8 mouse cellular contexts compared by ENCODE assay signal in the genomic region with DNA sequence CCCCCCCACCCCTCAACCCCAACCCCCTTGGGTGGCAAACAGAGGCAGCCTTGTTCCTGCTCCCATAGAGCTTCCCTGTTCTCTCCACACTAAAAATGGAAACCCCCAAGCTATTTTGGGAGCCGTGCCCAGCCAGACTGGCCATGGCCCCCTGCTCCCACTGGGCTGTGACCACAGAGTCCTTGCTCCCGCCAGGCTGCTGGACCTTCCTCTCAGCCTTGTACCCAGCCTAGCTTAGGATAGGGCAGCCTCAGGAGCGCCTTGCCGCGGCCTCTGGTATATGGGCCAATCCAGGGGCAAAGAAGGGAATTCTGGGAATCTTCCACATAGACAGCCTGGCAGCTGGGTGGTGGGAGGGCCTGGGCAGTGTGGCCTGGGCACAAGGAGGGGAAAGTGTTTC. TPM values are rescaled to one million over a fixed set of nuclear protein-coding genes. Genes with fewer than 3 reads are reported as not detected.
DNase-seq lines count a peak whose midpoint lies in the region; ATAC-seq lines count a peak whose summit lies in the region.

No protein-coding gene starts in this region.

- no peak overlapping the region for H3K9ac ChIP-seq in embryonic facial prominence, embryonic 15.5 days

- H3K36me3 ChIP-seq in embryonic facial prominence, embryonic 15.5 days: peaks cover 14% of the 10 kb centered on the region; the same call in 1 of the 2 replicates
- H3K36me3 ChIP-seq in midbrain, embryonic 10.5 days: peaks cover 45% of the 10 kb centered on the region

- peak; percentile 82 for DNase-seq in layer of hippocampus, adult 11-12 months (ENCODE audit: low spot score)
- DNase-seq in layer of hippocampus, adult 9-10 months (ENCODE audit: low spot score): no peak
- DNase-seq in heart, postnatal 14 days: peak; percentile 45 to 60
- peak; percentile 70 to 87 for DNase-seq in layer of hippocampus, postnatal 14 days (ENCODE audit: low spot score in 2 of 2)
- no peak for DNase-seq in midbrain, embryonic 10.5 days (ENCODE audit: low spot score)
- DNase-seq in spleen, postnatal 4 days (ENCODE audit: low spot score in 2 of 2): no peak

- peak overlapping the region; percentile 84 for H3K4me2 ChIP-seq in embryonic facial prominence, embryonic 15.5 days (replicated peaks)

- no peaks in the 10 kb centered on the region for H3K9me3 ChIP-seq in embryonic facial prominence, embryonic 15.5 days (replicated peaks)
- no peaks in the 10 kb centered on the region for H3K9me3 ChIP-seq in midbrain, embryonic 10.5 days (replicated peaks)

- 42% methylated on average over 5 of the region's 5 CpGs for WGBS in embryonic facial prominence, embryonic 15.5 days
- WGBS in midbrain, embryonic 10.5 days: 75% methylated on average over 5 of the region's 5 CpGs

- peak overlapping the region; percentile 76 for H3K4me3 ChIP-seq in embryonic facial prominence, embryonic 15.5 days (replicated peaks)
- peak overlapping the region; percentile 85 for H3K4me3 ChIP-seq in midbrain, embryonic 10.5 days

- peak overlapping the region; percentile 99 for H3K27ac ChIP-seq in embryonic facial prominence, embryonic 15.5 days (replicated peaks)
- H3K27ac ChIP-seq in midbrain, embryonic 10.5 days (replicated peaks): peak overlapping the region; percentile 100

- ATAC-seq in embryonic facial prominence, embryonic 15.5 days (ENCODE audit: insufficient number of reproducible peaks, low FRiP score, low TSS enrichment, low read depth): 0 out of 2 replicates have a peak, but pooled peaks have one; percentile 12
- ATAC-seq in activated CD4-positive, CD25-positive, alpha-beta regulatory T cell, adult 4 months: no peak

- intact Hi-C loops in heart, postnatal 14 days (cut with DNase I): no loop called here

- H3K4me1 ChIP-seq in embryonic facial prominence, embryonic 15.5 days: peaks cover 64% of the 10 kb centered on the region
- H3K4me1 ChIP-seq in midbrain, embryonic 10.5 days: peaks cover 72% of the 10 kb centered on the region

- no peaks in the 10 kb centered on the region for H3K27me3 ChIP-seq in embryonic facial prominence, embryonic 15.5 days
- no peaks in the 10 kb centered on the region for H3K27me3 ChIP-seq in midbrain, embryonic 10.5 days (ENCODE audit: low read depth, poor library complexity, severe bottlenecking)

RNA-seq across cellular contexts. Expression of a gene that starts 2.6 kb away (rescaled TPM):
- 14.4 and 15.7 TPM in 2 replicates for polyA plus RNA-seq in embryonic facial prominence, embryonic 15.5 days (2015; fragmentation: Nextera tagmentation; extraction: Ambion mirVana)
- 10 to 100 TPM; 16.3 to 20.0 TPM for total RNA-seq in heart, postnatal 14 days (2021)
- total RNA-seq in layer of hippocampus, postnatal 14 days (2021): 10 to 100 TPM; 90.5 to 91.9 TPM
- 24.9 and 36.8 TPM in 2 replicates for polyA plus RNA-seq in midbrain, embryonic 10.5 days (2016; fragmentation: Nextera tagmentation; extraction: Ambion mirVana)
- polyA plus RNA-seq in activated CD4-positive, CD25-positive, alpha-beta regulatory T cell, adult 4 months (2017; shearing (Covaris generic)): under 1 TPM; 0.16 to 0.80 TPM

RNA-seq across cellular contexts. Expression of a gene that starts 15.4 kb away (rescaled TPM):
- 509 and 534 TPM in 2 replicates for polyA plus RNA-seq in embryonic facial prominence, embryonic 15.5 days (2015; fragmentation: Nextera tagmentation; extraction: Ambion mirVana)
- total RNA-seq in heart, postnatal 14 days (2021): 100 to 1,000 TPM; 220 to 279 TPM
- 100 to 1,000 TPM; 304 to 316 TPM for total RNA-seq in layer of hippocampus, postnatal 14 days (2021)
- polyA plus RNA-seq in midbrain, embryonic 10.5 days (2016; fragmentation: Nextera tagmentation; extraction: Ambion mirVana): 733 and 761 TPM in 2 replicates
- 100 to 1,000 TPM; 726 to 879 TPM for polyA plus RNA-seq in activated CD4-positive, CD25-positive, alpha-beta regulatory T cell, adult 4 months (2017; shearing (Covaris generic))

RNA-seq across cellular contexts. Expression of a gene that starts 15.5 kb away (rescaled TPM):
- 13.7 and 16.6 TPM in 2 replicates for polyA plus RNA-seq in embryonic facial prominence, embryonic 15.5 days (2015; fragmentation: Nextera tagmentation; extraction: Ambion mirVana)
- 10 to 100 TPM; 10.4 to 11.1 TPM for total RNA-seq in heart, postnatal 14 days (2021)
- total RNA-seq in layer of hippocampus, postnatal 14 days (2021): 1 to 10 TPM; 7.4 to 9.4 TPM
- 14.5 and 14.9 TPM in 2 replicates for polyA plus RNA-seq in midbrain, embryonic 10.5 days (2016; fragmentation: Nextera tagmentation; extraction: Ambion mirVana)
- polyA plus RNA-seq in activated CD4-positive, CD25-positive, alpha-beta regulatory T cell, adult 4 months (2017; shearing (Covaris generic)): 10 to 100 TPM; 10.9 to 12.4 TPM

RNA-seq across cellular contexts. Expression of a gene that starts 23.9 kb away (rescaled TPM):
- 26.8 and 30.8 TPM in 2 replicates for polyA plus RNA-seq in embryonic facial prominence, embryonic 15.5 days (2015; fragmentation: Nextera tagmentation; extraction: Ambion mirVana)
- 10 to 100 TPM in 1 of 2 experiments, 1 to 10 TPM in 1; 8.4 to 10.3 TPM for total RNA-seq in heart, postnatal 14 days (2021)
- total RNA-seq in layer of hippocampus, postnatal 14 days (2021): 10 to 100 TPM; 27.3 to 31.7 TPM
- 32.1 and 33.4 TPM in 2 replicates for polyA plus RNA-seq in midbrain, embryonic 10.5 days (2016; fragmentation: Nextera tagmentation; extraction: Ambion mirVana)
- 10 to 100 TPM; 15.3 to 16.3 TPM for polyA plus RNA-seq in activated CD4-positive, CD25-positive, alpha-beta regulatory T cell, adult 4 months (2017; shearing (Covaris generic))

RNA-seq across cellular contexts. Expression of a gene that starts 38.3 kb away (rescaled TPM):
- 21.0 and 22.5 TPM in 2 replicates for polyA plus RNA-seq in embryonic facial prominence, embryonic 15.5 days (2015; fragmentation: Nextera tagmentation; extraction: Ambion mirVana)
- total RNA-seq in heart, postnatal 14 days (2021): 10 to 100 TPM; 10.4 to 10.6 TPM
- 10 to 100 TPM in 1 of 2 experiments, 1 to 10 TPM in 1; 9.9 to 10.8 TPM for total RNA-seq in layer of hippocampus, postnatal 14 days (2021)
- polyA plus RNA-seq in midbrain, embryonic 10.5 days (2016; fragmentation: Nextera tagmentation; extraction: Ambion mirVana): 7.5 and 10.1 TPM in 2 replicates
- polyA plus RNA-seq in activated CD4-positive, CD25-positive, alpha-beta regulatory T cell, adult 4 months (2017; shearing (Covaris generic)): 10 to 100 TPM; 36.6 to 42.8 TPM

Comparison
In these comparisons a context has a peak if more than half of its experiments do, and no peak if none do; other contexts are left out.
1. DNase-seq: peak in layer of hippocampus, adult 11-12 months (single experiment), heart, postnatal 14 days (2 of 2) and layer of hippocampus, postnatal 14 days (2 of 2); none in layer of hippocampus, adult 9-10 months (single experiment), midbrain, embryonic 10.5 days (single experiment) and spleen, postnatal 4 days (0 of 2).